Mouse (Mus musculus): Measurements from ENCODE around the gene Psmf1. TPM values are rescaled to one million over a fixed set of nuclear protein-coding genes. Genes with fewer than 3 reads are reported as not detected.

Psmf1 gene
- total and polyA plus RNA-seq, 2 experiments from 2014 or later: 47.6 to 69.7 TPM

GRCm38 (mm10) chr2:151738460-151738859, 5.5 kb downstream of the Psmf1 start:
- no peak for DNase-seq
- Histone ChIP-seq H3K9me3 (ENCODE audit: low read length) (no peaks in the 10 kb centered on the region), H3K27ac (ENCODE audit: low read depth, low read length) (no peak overlapping the region), H3K4me2 (ENCODE audit: low read depth) (no peak overlapping the region), H3K4me3 (ENCODE audit: low read depth, low read length) (no peak overlapping the region), H3K4me1 (ENCODE audit: insufficient read depth) (peaks cover 14% of the 10 kb centered on the region; the same call in 1 of the 2 replicates), H3K9ac (no peak overlapping the region), H3K27me3 (ENCODE audit: insufficient read depth, low read length) (no peaks in the 10 kb centered on the region), H3K36me3 (ENCODE audit: insufficient read depth) (peaks cover 18% of the 10 kb centered on the region)
- TF ChIP-seq CTCF (IDR thresholded peaks at IDR 0.05; ENCODE audit: low read depth): no peak
- ATAC-seq: no peak
- WGBS: 87% methylated on average over 4 of the region's 4 CpGs

GRCm38 (mm10) chr2:151735422-151735821, 8.6 kb downstream of the Psmf1 start:
- 97% methylated on average over 6 of the region's 6 CpGs for WGBS
- Histone ChIP-seq H3K4me1 (ENCODE audit: insufficient read depth) (peaks cover 10% of the 10 kb centered on the region; the same call in 1 of the 2 replicates), H3K27me3 (ENCODE audit: insufficient read depth, low read length) (no peaks in the 10 kb centered on the region), H3K36me3 (ENCODE audit: insufficient read depth) (peaks cover 28% of the 10 kb centered on the region), H3K4me3 (ENCODE audit: low read depth, low read length) (no peak overlapping the region), H3K27ac (ENCODE audit: low read depth, low read length) (no peak overlapping the region), H3K9me3 (ENCODE audit: low read length) (no peaks in the 10 kb centered on the region), H3K4me2 (ENCODE audit: low read depth) (no peak overlapping the region), H3K9ac (no peak overlapping the region)
- TF ChIP-seq CTCF (IDR thresholded peaks at IDR 0.05; ENCODE audit: low read depth): no peak
- DNase-seq (no peak), ATAC-seq (no peak)

GRCm38 (mm10) chr2:151733151-151733865, 10.7 kb downstream of the Psmf1 start:
- Histone ChIP-seq H3K4me3 (ENCODE audit: low read depth, low read length) (no peak overlapping the region), H3K4me1 (ENCODE audit: insufficient read depth) (no peaks in the 10 kb centered on the region), H3K36me3 (ENCODE audit: insufficient read depth) (peaks cover 48% of the 10 kb centered on the region), H3K27me3 (ENCODE audit: insufficient read depth, low read length) (no peaks in the 10 kb centered on the region), H3K9me3 (ENCODE audit: low read length) (no peaks in the 10 kb centered on the region), H3K27ac (ENCODE audit: low read depth, low read length) (no peak overlapping the region), H3K9ac (no peak overlapping the region), H3K4me2 (ENCODE audit: low read depth) (no peak overlapping the region)
- TF ChIP-seq CTCF (IDR thresholded peaks at IDR 0.05; ENCODE audit: low read depth): no peak
- DNase-seq (no peak), ATAC-seq (no peak)
- WGBS: 92% methylated on average over 8 of the region's 8 CpGs

GRCm38 (mm10) chr2:151724094-151724493, 19.9 kb downstream of the Psmf1 start:
- DNase-seq (no peak), ATAC-seq (no peak)
- no peak overlapping the region for H3K9ac ChIP-seq
- no peaks in the 10 kb centered on the region for H3K9me3 ChIP-seq (ENCODE audit: low read length)
- H3K36me3 ChIP-seq (ENCODE audit: insufficient read depth): peaks cover 65% of the 10 kb centered on the region
- WGBS: 88% methylated on average over 2 of the region's 2 CpGs
- no peak overlapping the region for H3K4me2 ChIP-seq (ENCODE audit: low read depth)
- no peak overlapping the region for H3K4me3 ChIP-seq (ENCODE audit: low read depth, low read length)
- H3K27ac ChIP-seq (ENCODE audit: low read depth, low read length): no peak overlapping the region
- H3K4me1 ChIP-seq (ENCODE audit: insufficient read depth): no peaks in the 10 kb centered on the region
- no peaks in the 10 kb centered on the region for H3K27me3 ChIP-seq (ENCODE audit: insufficient read depth, low read length)
- TF ChIP-seq CTCF (IDR thresholded peaks at IDR 0.05; ENCODE audit: low read depth): no peak

- no peaks in the 10 kb centered on the region for H3K9me3 ChIP-seq (ENCODE audit: low read length)
- H3K4me2 ChIP-seq (ENCODE audit: low read depth): no peak overlapping the region
- H3K36me3 ChIP-seq (ENCODE audit: insufficient read depth): peaks cover 46% of the 10 kb centered on the region
- H3K4me1 ChIP-seq (ENCODE audit: insufficient read depth): no peaks in the 10 kb centered on the region
- no peak overlapping the region for H3K27ac ChIP-seq (ENCODE audit: low read depth, low read length)
- no peak overlapping the region for H3K4me3 ChIP-seq (ENCODE audit: low read depth, low read length)
- DNase-seq (no peak), ATAC-seq (no peak)
- no peaks in the 10 kb centered on the region for H3K27me3 ChIP-seq (ENCODE audit: insufficient read depth, low read length)
- WGBS: 92% methylated on average over 2 of the region's 2 CpGs
- no peak for TF ChIP-seq CTCF (IDR thresholded peaks at IDR 0.05; ENCODE audit: low read depth)
- no peak overlapping the region for H3K9ac ChIP-seq
These were observed 27.5 kb downstream of the Psmf1 start for GRCm38 (mm10) chr2:151716318-151717055.

GRCm38 (mm10) chr2:151715526-151715925, 28.5 kb downstream of the Psmf1 start:
- H3K4me3 ChIP-seq (ENCODE audit: low read depth, low read length): no peak overlapping the region
- no peaks in the 10 kb centered on the region for H3K27me3 ChIP-seq (ENCODE audit: insufficient read depth, low read length)
- H3K4me2 ChIP-seq (ENCODE audit: low read depth): no peak overlapping the region
- H3K36me3 ChIP-seq (ENCODE audit: insufficient read depth): peaks cover 48% of the 10 kb centered on the region
- H3K9ac ChIP-seq: no peak overlapping the region
- DNase-seq (no peak), ATAC-seq (no peak)
- no peaks in the 10 kb centered on the region for H3K4me1 ChIP-seq (ENCODE audit: insufficient read depth)
- no peak overlapping the region for H3K27ac ChIP-seq (ENCODE audit: low read depth, low read length)
- no peaks in the 10 kb centered on the region for H3K9me3 ChIP-seq (ENCODE audit: low read length)
- WGBS: 88% methylated on average over 4 of the region's 4 CpGs
- no peak for TF ChIP-seq CTCF (IDR thresholded peaks at IDR 0.05; ENCODE audit: low read depth)

- Histone ChIP-seq H3K9ac (no peak overlapping the region), H3K27ac (ENCODE audit: low read depth, low read length) (no peak overlapping the region), H3K9me3 (ENCODE audit: low read length) (no peaks in the 10 kb centered on the region), H3K4me1 (ENCODE audit: insufficient read depth) (no peaks in the 10 kb centered on the region), H3K4me3 (ENCODE audit: low read depth, low read length) (no peak overlapping the region), H3K27me3 (ENCODE audit: insufficient read depth, low read length) (no peaks in the 10 kb centered on the region), H3K4me2 (ENCODE audit: low read depth) (no peak overlapping the region), H3K36me3 (ENCODE audit: insufficient read depth) (peaks cover 40% of the 10 kb centered on the region)
- no peak for ATAC-seq
- DNase-seq: no peak
- 37% methylated on average over 3 of the region's 3 CpGs for WGBS
- no peak for TF ChIP-seq CTCF (IDR thresholded peaks at IDR 0.05; ENCODE audit: low read depth)
These were observed 31.3 kb downstream of the Psmf1 start for GRCm38 (mm10) chr2:151712647-151713046.
